Mouse (Mus musculus): ENCODE results near the gene Usf3. TPM values are rescaled to one million over a fixed set of nuclear protein-coding genes. Genes with fewer than 3 reads are reported as not detected.

Gene Usf3
- total and polyA plus RNA-seq, 3 experiments = 4.0 to 8.5 (median 5.2) TPM

DNA sequence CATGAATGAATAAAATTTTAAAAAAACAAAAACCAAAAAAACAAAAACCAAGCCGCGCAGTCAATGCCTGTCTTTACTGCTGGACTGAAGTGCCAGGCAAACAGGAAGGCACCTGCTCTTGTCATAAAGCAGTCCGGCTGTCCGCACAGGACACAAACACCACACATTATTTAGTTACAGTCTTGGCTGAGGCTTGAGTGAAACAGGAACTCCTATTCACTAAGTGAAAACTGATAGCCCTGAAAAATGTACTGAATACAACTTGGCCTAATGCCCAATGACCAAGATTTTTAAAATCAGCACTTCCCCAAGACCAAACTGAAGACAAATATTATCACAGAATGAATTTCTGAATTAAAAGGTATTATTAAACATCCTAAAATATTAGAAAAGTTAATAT, 46.6 kb upstream of the Usf3 start:
- no peak for DNase-seq (ENCODE audit: extremely low read depth)
- dilution Hi-C loops (cut with MboI; ENCODE audit: extremely low pct_ligation_motif_present, extremely low pct_unique_long_range_greater_than_20kb, low sequenced_read_pairs) = no loop called here

GRCm38 (mm10) chr16:44132300-44132699, 40.7 kb upstream of the Usf3 start:
- DNase-seq (ENCODE audit: extremely low read depth) = no peak
- dilution Hi-C loops (cut with MboI; ENCODE audit: extremely low pct_ligation_motif_present, extremely low pct_unique_long_range_greater_than_20kb, low sequenced_read_pairs) = no loop called here
- H3K4me1 ChIP-seq (ENCODE audit: control insufficient read depth in 1 of 2, insufficient read depth in 2 of 2) = peaks cover 2 to 37% of the 10 kb centered on the region in 2 experiments; a peak in 3 of 4 replicates
- H3K36me3 ChIP-seq (replicated peaks in 1 of 2; ENCODE audit: control insufficient read depth in 1 of 2, insufficient read depth in 1 of 2, low read length in 1 of 2) = peaks cover 3 to 14% of the 10 kb centered on the region in 2 experiments
- H3K4me3 ChIP-seq (replicated peaks in 1 of 3; ENCODE audit: low read depth in 2 of 3, low read length in 2 of 3, poor library complexity in 1 of 3) = no peak overlapping the region
- no peak overlapping the region for H3K9ac ChIP-seq (ENCODE audit: insufficient read depth, low read depth)
- H3K27ac ChIP-seq (ENCODE audit: insufficient read depth, low read depth) = no peak overlapping the region
- no peaks in the 10 kb centered on the region for H3K27me3 ChIP-seq (replicated peaks)
- H3K4me2 ChIP-seq (ENCODE audit: insufficient read depth, low read depth, poor library complexity, severe bottlenecking) = no peak overlapping the region
- peaks cover 7% of the 10 kb centered on the region; the same call in 1 of the 2 replicates for H3K79me2 ChIP-seq (replicated peaks; ENCODE audit: control insufficient read depth, extremely low read depth, insufficient read depth, poor library complexity, severe bottlenecking)
- in situ Hi-C loops (cut with MboI; ENCODE audit: low pct_ligation_motif_present, low pct_unique_long_range_greater_than_20kb, low sequenced_read_pairs) = no loop called here
- TF ChIP-seq MYC (IDR thresholded peaks at IDR 0.05; ENCODE audit: low read depth, low read length) (no peak), E2F4 (IDR thresholded peaks at IDR 0.05; ENCODE audit: insufficient replicate concordance, low read depth, low read length) (no peak), USF2 (conservative IDR thresholded peaks at IDR 0.05; ENCODE audit: low read depth, low read length) (no peak), SIN3A (IDR thresholded peaks at IDR 0.05; ENCODE audit: low read length) (no peak), BHLHE40 (IDR thresholded peaks at IDR 0.05; ENCODE audit: low read depth, low read length) (no peak), TBP (conservative IDR thresholded peaks at IDR 0.05; ENCODE audit: low read depth, low read length) (no peak), POLR2AphosphoS2 (IDR thresholded peaks at IDR 0.05; ENCODE audit: low read depth, low read length) (no peak), NRF1 (IDR thresholded peaks at IDR 0.05; ENCODE audit: low read depth, low read length) (no peak), CHD1 (IDR thresholded peaks at IDR 0.05; ENCODE audit: low read depth, low read length) (no peak), MXI1 (IDR thresholded peaks at IDR 0.05; ENCODE audit: low read depth, low read length) (no peak), NELFE (IDR thresholded peaks at IDR 0.05; ENCODE audit: low read depth, low read length) (no peak), GABPA (IDR thresholded peaks at IDR 0.05; ENCODE audit: insufficient replicate concordance, low read depth, low read length) (no peak), CTCF (conservative IDR thresholded peaks at IDR 0.05 in 1 of 2, IDR thresholded peaks at IDR 0.05 in 1 of 2; ENCODE audit: low read depth in 2 of 2, low read length in 2 of 2) (no peak), IRF4 (IDR thresholded peaks at IDR 0.05; ENCODE audit: low read depth, low read length) (no peak), KAT2A (IDR thresholded peaks at IDR 0.05; ENCODE audit: insufficient replicate concordance, low read length) (no peak)
- H3K9me3 ChIP-seq (replicated peaks; ENCODE audit: low read length) = no peaks in the 10 kb centered on the region

More for the DNA sequence above, 46.6 kb upstream of the Usf3 start:
- Histone ChIP-seq H3K36me3 (replicated peaks in 1 of 2; ENCODE audit: control insufficient read depth in 1 of 2, insufficient read depth in 1 of 2, low read length in 1 of 2) (peaks cover 3 to 16% of the 10 kb centered on the region in 2 experiments), H3K4me1 (ENCODE audit: control insufficient read depth in 1 of 2, insufficient read depth in 2 of 2) (peaks cover 2 to 12% of the 10 kb centered on the region in 2 experiments; a peak in 2 of 4 replicates), H3K9me3 (replicated peaks; ENCODE audit: low read length) (no peaks in the 10 kb centered on the region), H3K79me2 (replicated peaks; ENCODE audit: control insufficient read depth, extremely low read depth, insufficient read depth, poor library complexity, severe bottlenecking) (peaks cover 7% of the 10 kb centered on the region; the same call in 1 of the 2 replicates), H3K27ac (ENCODE audit: insufficient read depth, low read depth) (no peak overlapping the region), H3K4me3 (replicated peaks in 1 of 3; ENCODE audit: low read depth in 2 of 3, low read length in 2 of 3, poor library complexity in 1 of 3) (no peak overlapping the region), H3K9ac (ENCODE audit: insufficient read depth, low read depth) (no peak overlapping the region), H3K4me2 (ENCODE audit: insufficient read depth, low read depth, poor library complexity, severe bottlenecking) (no peak overlapping the region), H3K27me3 (replicated peaks) (no peaks in the 10 kb centered on the region)
- TF ChIP-seq ZMIZ1 (IDR thresholded peaks at IDR 0.05; ENCODE audit: low read depth, low read length) = no peak
- no peak for TF ChIP-seq JUND (conservative IDR thresholded peaks at IDR 0.05; ENCODE audit: low read depth, low read length)
- TF ChIP-seq ZNF384 (IDR thresholded peaks at IDR 0.05; ENCODE audit: low read depth, low read length) = no peak
- no peak for TF ChIP-seq UBTF (IDR thresholded peaks at IDR 0.05; ENCODE audit: low read depth, low read length)
- no peak for TF ChIP-seq MYC (IDR thresholded peaks at IDR 0.05; ENCODE audit: low read depth, low read length)
- no peak for TF ChIP-seq ZC3H11A (IDR thresholded peaks at IDR 0.05; ENCODE audit: low read depth, low read length)
- TF ChIP-seq NRF1 (IDR thresholded peaks at IDR 0.05; ENCODE audit: low read depth, low read length) = no peak
- no peak for TF ChIP-seq HCFC1 (IDR thresholded peaks at IDR 0.05; ENCODE audit: low read depth, low read length)
- no peak for TF ChIP-seq JUN (IDR thresholded peaks at IDR 0.05; ENCODE audit: insufficient read depth, low read depth, low read length)
- TF ChIP-seq CHD2 (IDR thresholded peaks at IDR 0.05; ENCODE audit: low read length) = no peak
- in situ Hi-C loops (cut with MboI; ENCODE audit: low pct_ligation_motif_present, low pct_unique_long_range_greater_than_20kb, low sequenced_read_pairs) = no loop called here

All from CH12.LX (cell line).